Mouse (Mus musculus) intestine, embryonic 16.5 days (tissue): ENCODE results near the gene Znhit6. TPM values are rescaled to one million over a fixed set of nuclear protein-coding genes. Genes with fewer than 3 reads are reported as not detected.
A peak's percentile ranks its signal among the peaks of the same experiment; 100 is the strongest.

ENCODE experiments used
- ATAC-seq: fragments of 200-750 bp; cut with Nextera tagmentation; 2 replicates; pipeline ENCODE4 v1.8.0; 2017; ENCODE audit warnings: moderate TSS enrichment, moderate library complexity
- H3K27ac ChIP-seq: fragments of 300-500 bp; sonication (generic); 2 replicates; pipeline ENCODE4 v1.5.1; 2014; ENCODE audit warnings: mild to moderate bottlenecking, low read length
- H3K27me3 ChIP-seq: fragments of 300-500 bp; sonication (generic); replicated peaks from 2 replicates; pipeline ENCODE4 v1.6.1; 2014; ENCODE audit warnings: low read length, control low read depth, mixed read lengths; ENCODE audit not compliant: control insufficient read depth, insufficient read depth
- H3K36me3 ChIP-seq: fragments of 300-500 bp; sonication (generic); 2 replicates; pipeline ENCODE4 v1.6.1; 2014; ENCODE audit warnings: low read length, control low read depth; ENCODE audit not compliant: control insufficient read depth, insufficient read depth
- H3K4me1 ChIP-seq: fragments of 300-500 bp; sonication (generic); 2 replicates; pipeline ENCODE4 v1.6.1; 2014; ENCODE audit warnings: low read length, control low read depth, mixed read lengths; ENCODE audit not compliant: control insufficient read depth, insufficient read depth
- H3K4me2 ChIP-seq: fragments of 300-500 bp; sonication (generic); 2 replicates; pipeline ENCODE4 v1.6.1; 2014; ENCODE audit warnings: low read depth, low read length, control low read depth
- H3K4me3 ChIP-seq: fragments of 300-500 bp; sonication (generic); 2 replicates; pipeline ENCODE4 v1.5.1; 2014; ENCODE audit warnings: mild to moderate bottlenecking, low read length
- H3K9ac ChIP-seq: fragments of 300-500 bp; sonication (generic); 2 replicates; pipeline ENCODE4 v1.6.1; 2014; ENCODE audit warnings: low read depth, low read length
- H3K9me3 ChIP-seq: fragments of 300-500 bp; sonication (generic); 2 replicates; pipeline ENCODE4 v1.6.1; 2016; ENCODE audit warnings: low read length, control low read depth; ENCODE audit not compliant: control insufficient read depth
- WGBS: fragments of 180-500 bp; shearing (Covaris S2); extraction: QIAGEN DNeasy Blood & Tissue Kit; methylation state at CpG from one replicate; pipeline ENCODE4 v1.1.7; 2014; 5-methylcytosine and 5-hydroxymethylcytosine counted together
- polyA plus RNA-seq: library from polyadenylated mRNA; unstranded; fragments of >200 nt; fragmentation: Nextera tagmentation; extraction: Ambion mirVana; gene quantifications from 2 replicates; pipeline ENCODE4 v1.2.1, GENCODE M21; 2015

Gene Znhit6
- polyA plus RNA-seq, 1 experiment from 2014 or later, result 28.4 TPM

DNA sequence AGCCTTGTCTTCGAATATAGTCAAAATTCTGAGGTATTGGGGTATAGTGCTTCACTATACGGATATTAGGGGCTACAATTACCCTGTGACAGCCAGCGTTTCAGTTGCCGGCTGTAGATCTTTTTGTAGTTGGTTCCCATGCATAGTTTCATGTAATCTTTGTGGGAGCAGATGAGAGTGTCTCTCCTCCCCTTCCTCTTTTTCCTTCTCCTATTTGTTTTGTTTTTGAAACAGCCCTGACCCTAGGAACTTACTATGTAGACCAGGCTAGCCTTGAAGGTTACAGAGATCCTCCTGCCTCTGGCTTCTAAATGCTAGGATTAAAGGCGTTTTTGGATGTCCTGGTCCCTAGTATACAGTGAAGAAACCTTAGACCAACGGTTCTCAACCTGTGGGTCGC, 665 bp upstream of the Znhit6 start:
- Histone ChIP-seq H3K36me3 (0 out of 2 replicates have a peak, but pooled peaks cover 7% of the 10 kb centered on the region), H3K4me1 (peaks cover 12% of the 10 kb centered on the region), H3K9me3 (no peaks in the 10 kb centered on the region), H3K4me3 (no peak overlapping the region), H3K27ac (no peak overlapping the region), H3K27me3 (no peaks in the 10 kb centered on the region), H3K4me2 (no peak overlapping the region), H3K9ac (no peak overlapping the region)
- ATAC-seq, result peak; percentile 18
- 83% methylated on average over 7 of the region's 7 CpGs for WGBS

DNA sequence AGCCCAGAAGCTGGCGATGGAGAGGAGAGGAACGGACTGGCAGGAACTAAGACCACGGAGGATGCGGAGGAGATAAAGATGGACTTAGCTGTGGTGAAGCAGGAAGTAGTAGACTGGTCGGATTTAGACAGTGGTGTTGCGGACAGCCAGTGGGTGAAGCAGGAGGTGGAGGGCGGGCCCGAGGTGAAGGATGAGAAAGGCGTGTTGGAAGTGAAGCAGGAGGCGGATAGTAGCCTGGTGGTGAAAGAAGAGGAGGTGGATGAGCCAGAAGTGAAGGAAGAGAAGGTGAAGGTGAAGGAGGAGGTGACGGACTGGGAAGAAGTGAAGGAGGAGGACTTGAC, 447 bp downstream of the Znhit6 start:
- Histone ChIP-seq H3K27ac (peak overlapping the region; percentile 38), H3K9me3 (no peaks in the 10 kb centered on the region), H3K36me3 (0 out of 2 replicates have a peak, but pooled peaks cover 7% of the 10 kb centered on the region), H3K9ac (peak overlapping the region; percentile 70), H3K4me3 (peak overlapping the region; percentile 75), H3K27me3 (no peaks in the 10 kb centered on the region), H3K4me2 (peak overlapping the region; percentile 87), H3K4me1 (peaks cover 12% of the 10 kb centered on the region)
- 0% methylated on average over 11 of the region's 11 CpGs for WGBS
- peak; percentile 72 for ATAC-seq

DNA sequence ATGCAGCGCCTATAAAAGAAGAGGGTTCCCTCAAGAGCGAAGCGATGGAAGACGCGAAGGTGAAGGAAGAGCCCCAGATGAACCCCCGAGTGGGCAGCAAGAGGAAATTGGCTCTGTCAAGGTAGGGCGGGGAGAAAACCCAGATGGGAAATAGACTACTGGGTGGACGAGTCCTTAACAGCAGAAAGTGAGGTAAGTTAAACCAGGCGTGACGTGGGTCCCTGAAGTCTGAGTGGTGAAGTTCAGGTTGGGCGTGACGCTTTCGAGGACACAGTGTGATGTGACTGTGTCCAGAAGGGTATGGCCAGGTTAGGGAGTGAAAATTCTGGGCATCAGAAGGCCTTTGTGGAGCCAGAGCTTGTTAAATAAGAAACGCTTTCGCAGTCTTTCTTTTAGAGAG, 871 bp downstream of the Znhit6 start:
- H3K27ac ChIP-seq, result no peak overlapping the region
- ATAC-seq, result 0 out of 2 replicates have a peak, but pooled peaks have one; percentile 17

DNA sequence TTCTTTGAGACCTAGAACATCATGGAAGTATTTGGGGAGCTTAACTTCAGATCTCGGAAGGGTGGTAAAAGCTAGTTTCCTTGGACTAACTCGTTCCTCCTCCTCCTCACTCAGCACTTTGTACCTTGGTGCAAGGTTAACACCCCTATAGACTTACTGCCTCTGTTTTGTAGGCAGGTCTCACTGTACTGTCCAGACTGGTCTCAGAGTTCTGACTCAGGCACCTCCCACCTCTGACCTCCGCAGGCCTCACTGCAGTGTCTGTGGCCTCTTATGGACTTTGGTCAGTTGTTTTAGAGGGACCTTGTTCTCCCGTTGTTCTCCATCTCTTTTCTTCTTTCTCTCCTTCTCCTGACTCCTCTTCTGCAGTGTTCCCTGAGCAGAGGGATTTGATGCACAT, 7.0 kb downstream of the Znhit6 start:
- Histone ChIP-seq H3K27me3 (no peaks in the 10 kb centered on the region), H3K36me3 (peaks cover 17% of the 10 kb centered on the region), H3K27ac (no peak overlapping the region), H3K9ac (no peak overlapping the region), H3K4me1 (no peaks in the 10 kb centered on the region), H3K4me2 (no peak overlapping the region), H3K9me3 (no peaks in the 10 kb centered on the region), H3K4me3 (no peak overlapping the region)
- WGBS, result 80% methylated on average over 4 of the region's 4 CpGs
- ATAC-seq, result peak; percentile 59; the same call in 1 of the 2 replicates

More for the DNA sequence above, 871 bp downstream of the Znhit6 start:
- H3K4me1 ChIP-seq, result peaks cover 12% of the 10 kb centered on the region
- no peaks in the 10 kb centered on the region for H3K9me3 ChIP-seq
- 0 out of 2 replicates have a peak, but pooled peaks cover 7% of the 10 kb centered on the region for H3K36me3 ChIP-seq
- peak overlapping the region; percentile 70 for H3K9ac ChIP-seq
- peak overlapping the region; percentile 75 for H3K4me3 ChIP-seq
- peak overlapping the region; percentile 87 for H3K4me2 ChIP-seq
- 27% methylated on average over 15 of the region's 15 CpGs for WGBS
- no peaks in the 10 kb centered on the region for H3K27me3 ChIP-seq

DNA sequence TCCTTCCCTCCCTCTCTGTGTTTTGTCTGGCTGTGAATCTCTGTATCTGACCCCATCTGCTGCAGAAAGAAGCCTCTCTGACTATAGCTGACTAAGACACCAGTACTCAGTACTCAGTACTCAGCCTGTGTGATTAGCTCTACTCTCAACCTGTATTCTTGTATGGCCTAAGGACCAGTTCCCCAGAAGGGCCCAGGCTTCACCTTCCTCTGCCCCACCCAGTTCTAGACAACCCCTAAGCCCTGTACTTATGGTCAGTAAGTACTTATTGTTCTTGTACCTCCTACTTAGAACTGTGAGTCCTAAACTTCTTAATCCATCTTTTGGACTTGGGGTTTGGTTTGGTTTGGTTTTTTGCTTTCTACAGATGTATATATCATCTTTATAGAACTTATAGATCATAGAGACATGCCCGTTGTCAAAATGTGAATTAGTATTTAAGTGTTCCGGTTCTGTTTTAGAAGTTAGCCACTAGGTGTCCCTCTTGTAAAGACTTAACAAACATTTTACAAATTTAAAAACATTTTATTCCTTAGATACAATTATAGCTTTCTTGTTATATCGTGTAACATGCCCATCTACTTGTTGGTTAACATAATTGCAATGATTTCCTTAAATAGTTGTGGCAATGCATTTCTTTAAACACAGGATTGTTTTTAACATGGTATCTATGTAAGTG, 7.7 kb downstream of the Znhit6 start:
- no peak overlapping the region for H3K9ac ChIP-seq
- no peaks in the 10 kb centered on the region for H3K27me3 ChIP-seq
- H3K4me3 ChIP-seq, result no peak overlapping the region
- 0 out of 2 replicates have a peak, but pooled peaks have one; percentile 16 for ATAC-seq
- H3K9me3 ChIP-seq, result no peaks in the 10 kb centered on the region
- 51% methylated on average over 3 of the region's 3 CpGs for WGBS
- H3K4me2 ChIP-seq, result no peak overlapping the region
- no peak overlapping the region for H3K27ac ChIP-seq
- H3K4me1 ChIP-seq, result no peaks in the 10 kb centered on the region
- peaks cover 17% of the 10 kb centered on the region for H3K36me3 ChIP-seq

DNA sequence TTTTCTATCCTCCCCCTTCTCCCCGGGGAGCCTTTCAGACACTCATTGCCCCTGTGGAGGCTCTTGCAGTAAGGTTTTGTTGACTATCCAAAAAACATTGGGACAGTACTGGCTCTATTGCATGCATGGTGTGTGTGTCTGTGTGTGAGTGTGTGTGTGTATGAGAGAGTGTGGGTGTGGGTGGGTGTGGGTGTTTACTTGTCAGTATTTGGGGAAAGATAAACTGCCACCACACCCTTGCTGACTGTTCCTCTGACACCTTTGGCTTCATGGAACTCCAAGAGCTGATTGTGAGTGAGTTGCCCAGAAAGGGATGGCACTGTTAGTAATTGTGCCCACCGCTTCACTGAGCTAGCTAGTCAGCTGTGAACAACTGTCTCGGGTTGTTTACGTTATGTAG, 14.6 kb downstream of the Znhit6 start:
- H3K9ac ChIP-seq, result no peak overlapping the region
- peaks cover 23% of the 10 kb centered on the region for H3K36me3 ChIP-seq
- H3K27me3 ChIP-seq, result no peaks in the 10 kb centered on the region
- H3K9me3 ChIP-seq, result no peaks in the 10 kb centered on the region
- H3K27ac ChIP-seq, result no peak overlapping the region
- no peak overlapping the region for H3K4me3 ChIP-seq
- H3K4me1 ChIP-seq, result no peaks in the 10 kb centered on the region
- H3K4me2 ChIP-seq, result no peak overlapping the region
- 88% methylated on average over 4 of the region's 4 CpGs for WGBS
- no peak for ATAC-seq

DNA sequence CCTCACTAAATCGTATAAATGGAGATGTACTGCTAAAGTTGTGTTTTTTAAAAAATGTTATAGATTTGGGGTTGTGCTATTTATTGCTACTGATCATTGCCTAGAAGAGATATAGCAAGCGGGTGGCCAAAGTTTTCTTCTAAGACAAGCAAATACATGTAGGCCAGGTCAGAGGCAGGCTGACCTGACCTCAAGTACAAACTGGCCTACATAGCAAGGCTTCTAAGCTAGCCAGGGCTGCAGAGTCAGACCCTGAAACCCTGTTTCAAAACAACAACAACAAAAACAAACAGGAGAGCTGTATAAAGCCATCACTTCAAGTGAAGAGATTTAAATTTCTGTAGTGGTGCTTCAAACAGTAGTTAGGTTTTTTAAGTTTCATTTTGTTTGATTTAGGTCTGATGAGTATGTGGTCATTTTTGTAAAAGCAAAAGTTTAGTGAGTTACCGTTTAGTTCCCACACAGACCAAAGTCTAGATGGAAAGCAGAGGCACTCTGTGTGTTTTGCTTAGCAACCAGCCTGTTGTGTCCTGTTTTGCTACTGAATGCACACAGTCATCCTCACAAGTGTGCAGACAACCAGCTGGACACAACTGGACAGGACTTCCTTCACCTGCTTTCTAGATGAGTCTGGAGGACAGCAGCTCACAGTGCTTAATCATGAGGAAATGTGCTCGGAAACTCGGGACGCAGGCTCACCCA, 16.0 kb downstream of the Znhit6 start:
- WGBS, result 81% methylated on average over 6 of the region's 6 CpGs
- H3K36me3 ChIP-seq, result peaks cover 18% of the 10 kb centered on the region
- H3K27me3 ChIP-seq, result no peaks in the 10 kb centered on the region
- H3K4me1 ChIP-seq, result no peaks in the 10 kb centered on the region
- no peak overlapping the region for H3K4me3 ChIP-seq
- no peaks in the 10 kb centered on the region for H3K9me3 ChIP-seq
- H3K9ac ChIP-seq, result no peak overlapping the region
- no peak for ATAC-seq
- H3K4me2 ChIP-seq, result no peak overlapping the region
- no peak overlapping the region for H3K27ac ChIP-seq

DNA sequence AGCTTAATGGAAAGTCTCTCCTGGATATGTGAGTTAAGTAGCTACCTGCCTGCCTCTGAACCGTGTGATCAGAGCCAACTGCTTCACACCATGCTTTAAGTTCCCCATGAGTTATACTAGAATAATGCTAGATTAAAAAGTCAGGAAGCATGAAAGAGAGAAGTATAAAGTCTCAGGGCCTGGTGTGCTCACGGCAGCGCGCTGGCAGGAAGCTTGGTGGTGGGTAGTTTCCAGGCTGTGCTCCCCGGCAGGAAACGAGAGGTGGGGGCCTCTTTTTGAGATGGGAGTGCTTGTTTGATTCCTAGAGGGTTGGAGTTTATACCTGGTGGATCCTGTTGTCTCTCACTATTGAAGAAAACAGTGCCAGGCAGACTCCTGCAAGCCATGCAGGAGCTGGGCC, 19.3 kb downstream of the Znhit6 start:
- 89% methylated on average over 6 of the region's 6 CpGs for WGBS
- no peak overlapping the region for H3K4me3 ChIP-seq
- H3K27me3 ChIP-seq, result no peaks in the 10 kb centered on the region
- no peaks in the 10 kb centered on the region for H3K9me3 ChIP-seq
- H3K27ac ChIP-seq, result no peak overlapping the region
- H3K9ac ChIP-seq, result no peak overlapping the region
- no peak for ATAC-seq
- H3K4me2 ChIP-seq, result no peak overlapping the region
- peaks cover 21% of the 10 kb centered on the region for H3K36me3 ChIP-seq
- H3K4me1 ChIP-seq, result no peaks in the 10 kb centered on the region

DNA sequence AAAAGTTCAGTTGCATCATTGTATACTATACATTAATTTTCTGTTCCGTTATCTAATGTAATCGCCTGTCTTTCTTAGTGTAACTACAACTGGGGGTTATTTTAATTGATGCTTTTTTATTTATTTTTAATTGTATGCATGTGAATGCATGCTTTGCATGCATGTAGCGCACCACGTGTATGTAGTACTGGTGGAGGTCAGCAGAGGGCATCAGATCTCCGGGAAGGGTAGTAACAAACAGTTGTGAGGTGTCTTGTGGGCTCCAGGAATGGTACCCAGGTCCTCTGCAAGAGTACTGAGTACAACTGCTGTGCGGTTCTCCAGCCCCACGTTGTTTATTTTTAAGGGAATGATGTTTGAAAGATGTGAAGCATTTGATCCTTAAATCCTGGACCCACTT, 23.1 kb downstream of the Znhit6 start:
- H3K27ac ChIP-seq, result no peak overlapping the region
- no peaks in the 10 kb centered on the region for H3K9me3 ChIP-seq
- H3K4me2 ChIP-seq, result no peak overlapping the region
- no peaks in the 10 kb centered on the region for H3K27me3 ChIP-seq
- H3K36me3 ChIP-seq, result peaks cover 16% of the 10 kb centered on the region; the same call in 1 of the 2 replicates
- peaks cover 11% of the 10 kb centered on the region for H3K4me1 ChIP-seq
- H3K9ac ChIP-seq, result no peak overlapping the region
- H3K4me3 ChIP-seq, result no peak overlapping the region
- WGBS, result 91% methylated on average over 7 of the region's 7 CpGs
- no peak for ATAC-seq
